Mouse (Mus musculus): ENCODE data around the gene Rcsd1.

Gene Rcsd1

DNA sequence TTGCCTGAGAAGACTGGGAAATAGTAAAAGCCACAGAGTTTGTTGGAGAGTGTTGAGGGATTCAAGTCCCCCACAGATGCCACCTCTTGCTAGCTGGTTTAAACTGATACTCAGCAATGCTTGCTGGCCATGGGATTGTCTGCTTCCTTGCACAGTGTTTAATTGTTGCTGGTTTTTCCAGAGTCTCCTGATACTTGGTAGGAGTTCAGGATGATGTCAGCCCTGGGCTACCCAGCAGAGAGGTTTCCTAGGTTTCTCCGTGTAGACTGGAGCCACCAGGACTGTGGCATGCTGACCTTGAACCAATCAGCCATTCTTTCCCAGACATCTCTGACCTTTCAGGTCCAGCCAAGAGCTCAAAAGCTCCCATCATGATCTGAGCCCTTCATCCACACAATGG lies 17.4 kb upstream of the Rcsd1 start:
- H3K27me3 ChIP-seq (ENCODE audit: control insufficient read depth, insufficient read depth, low read length, poor library complexity, severe bottlenecking), result no peaks in the 10 kb centered on the region
- DNase-seq (ENCODE audit: low read depth, low spot score), result no peak

DNA sequence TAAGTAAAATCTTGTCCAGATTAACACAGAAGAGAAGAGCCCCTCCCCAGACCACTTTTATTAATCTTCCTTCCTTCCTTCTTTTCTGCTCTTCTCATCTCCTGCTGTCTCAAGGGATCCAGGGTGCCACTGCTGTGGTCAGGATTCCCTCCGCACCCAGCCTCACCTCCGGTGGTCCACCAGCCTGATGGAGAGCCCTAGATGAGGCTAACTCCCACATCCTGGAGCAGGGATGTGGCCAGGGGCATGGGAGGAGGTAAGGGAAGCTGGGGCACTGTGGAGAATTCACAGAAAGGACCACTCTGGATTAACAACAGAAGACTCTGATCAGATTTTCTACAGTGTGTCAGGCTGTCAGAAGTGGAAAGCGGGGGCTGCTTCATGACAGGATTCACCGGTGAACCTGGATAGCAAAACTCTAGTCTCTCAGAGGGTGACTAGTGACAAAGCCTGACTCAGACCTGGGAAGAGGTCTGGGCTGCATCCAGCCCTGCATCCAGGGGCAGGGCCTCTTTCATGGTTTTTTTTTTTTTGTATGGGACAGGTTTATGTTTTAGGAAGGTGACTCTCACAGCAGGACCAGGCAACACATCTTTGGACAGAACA lies 15.6 kb upstream of the Rcsd1 start:
- Histone ChIP-seq H3K36me3 (ENCODE audit: control insufficient read depth, insufficient read depth, low read length, poor library complexity, severe bottlenecking) (no peaks in the 10 kb centered on the region), H3K27me3 (ENCODE audit: control insufficient read depth, insufficient read depth, low read length, poor library complexity, severe bottlenecking) (no peaks in the 10 kb centered on the region)
- DNase-seq (ENCODE audit: low read depth, low spot score), result no peak

More for the DNA sequence above, 17.4 kb upstream of the Rcsd1 start:
- H3K36me3 ChIP-seq (ENCODE audit: control insufficient read depth, insufficient read depth, low read length, poor library complexity, severe bottlenecking), result no peaks in the 10 kb centered on the region

DNA sequence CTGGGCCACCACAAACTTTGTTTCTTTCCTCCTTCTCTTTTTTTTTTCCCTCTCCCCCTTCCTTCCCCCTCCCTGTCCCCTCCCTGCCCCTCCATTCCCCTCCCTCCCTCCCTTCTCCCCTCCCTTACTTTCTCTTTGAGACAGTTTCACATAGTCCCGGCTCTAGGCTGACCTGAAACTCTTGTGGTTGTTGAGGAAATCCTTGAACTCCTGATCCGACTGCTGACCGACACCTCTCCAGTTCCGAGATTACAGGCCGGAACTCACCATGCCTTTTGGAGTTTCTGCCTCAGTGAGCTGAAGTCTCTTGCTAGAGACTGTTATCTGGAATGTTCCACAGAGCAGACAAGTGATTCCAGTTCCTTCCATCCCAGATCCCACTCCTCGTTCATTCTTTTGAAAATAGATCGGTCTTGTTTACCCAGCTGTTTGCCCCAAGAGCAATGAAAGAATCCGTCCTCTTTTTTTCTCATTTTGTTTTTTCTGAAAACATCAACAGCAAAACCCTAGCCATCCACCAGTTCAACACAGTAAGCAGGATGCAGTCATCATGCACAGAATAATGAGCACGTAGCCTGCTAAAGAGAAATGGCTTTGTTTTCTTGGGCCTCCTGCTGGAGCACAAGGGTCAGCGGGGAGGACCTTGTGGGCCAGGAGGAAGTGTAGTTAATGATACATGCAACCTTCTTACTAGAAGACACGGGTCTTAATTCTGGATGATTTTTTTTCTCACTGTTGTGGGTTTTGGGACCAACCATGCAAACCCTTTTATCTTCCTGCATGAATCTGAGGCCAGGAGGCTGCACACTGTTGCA lies 14.9 kb upstream of the Rcsd1 start:
- no peaks in the 10 kb centered on the region for H3K27me3 ChIP-seq (ENCODE audit: control insufficient read depth, insufficient read depth, low read length, poor library complexity, severe bottlenecking)
- no peaks in the 10 kb centered on the region for H3K36me3 ChIP-seq (ENCODE audit: control insufficient read depth, insufficient read depth, low read length, poor library complexity, severe bottlenecking)
- DNase-seq (ENCODE audit: low read depth, low spot score), result peak; percentile 28

DNA sequence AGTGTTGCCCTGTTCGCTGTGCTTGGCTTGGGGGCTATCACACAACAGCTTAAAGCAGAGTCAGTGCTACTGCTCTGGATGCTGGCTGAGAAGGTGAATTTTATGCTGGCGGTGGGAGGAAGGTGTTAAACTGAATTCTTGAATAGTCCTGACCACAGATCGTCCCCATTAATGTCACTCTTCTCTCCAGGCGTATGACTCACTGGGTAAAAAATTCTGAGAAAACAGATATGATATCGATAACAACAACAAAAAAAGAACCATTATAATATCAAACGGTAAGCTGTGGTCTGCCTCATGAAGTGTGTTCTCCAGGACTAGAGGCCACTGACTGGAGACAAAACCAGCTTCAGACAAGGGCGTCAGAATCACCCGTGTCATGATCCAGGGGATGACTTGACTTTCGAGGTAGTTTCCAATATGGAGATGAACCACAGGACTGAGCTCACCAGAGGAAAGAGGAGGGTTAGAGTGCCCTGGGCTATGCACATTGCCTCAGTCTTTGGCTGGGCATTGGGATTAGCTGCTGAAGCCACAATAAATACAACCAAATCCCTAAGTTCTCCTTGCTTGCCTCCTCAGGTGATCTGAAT lies 13.1 kb upstream of the Rcsd1 start:
- H3K36me3 ChIP-seq (ENCODE audit: control insufficient read depth, insufficient read depth, low read length, poor library complexity, severe bottlenecking), result no peaks in the 10 kb centered on the region
- DNase-seq (ENCODE audit: low read depth, low spot score), result no peak
- H3K27me3 ChIP-seq (ENCODE audit: control insufficient read depth, insufficient read depth, low read length, poor library complexity, severe bottlenecking), result no peaks in the 10 kb centered on the region

DNA sequence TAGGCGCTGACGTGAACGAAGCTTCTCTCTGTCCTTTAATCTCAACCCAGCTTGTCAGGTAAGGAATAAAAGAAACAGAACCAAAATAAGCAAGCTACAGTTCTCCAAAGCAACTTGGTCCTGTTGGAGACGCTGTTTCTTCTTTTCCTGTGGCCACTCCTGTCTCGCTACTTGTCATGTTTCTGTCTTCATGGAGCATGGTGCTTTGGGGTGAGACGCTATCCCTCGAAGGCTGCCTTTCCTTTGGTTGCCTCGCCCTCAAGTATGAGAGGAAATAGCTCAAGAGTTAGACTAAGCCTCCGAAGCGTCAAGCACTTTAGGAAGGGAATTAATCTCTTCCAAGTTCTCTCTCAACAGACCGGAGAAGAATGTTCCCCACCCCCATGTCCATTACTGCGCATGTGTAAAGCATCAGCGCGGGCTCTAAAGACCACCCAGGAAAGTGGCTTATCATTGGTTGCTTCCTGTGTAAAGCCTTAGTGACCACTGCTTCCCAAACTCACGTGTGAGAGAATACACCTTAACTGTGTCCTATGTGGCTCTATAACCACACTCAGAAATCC lies 9.1 kb upstream of the Rcsd1 start:
- Histone ChIP-seq H3K27me3 (ENCODE audit: control insufficient read depth, insufficient read depth, low read length, poor library complexity, severe bottlenecking) (no peaks in the 10 kb centered on the region), H3K36me3 (ENCODE audit: control insufficient read depth, insufficient read depth, low read length, poor library complexity, severe bottlenecking) (no peaks in the 10 kb centered on the region)
- DNase-seq (ENCODE audit: low read depth, low spot score), result no peak

DNA sequence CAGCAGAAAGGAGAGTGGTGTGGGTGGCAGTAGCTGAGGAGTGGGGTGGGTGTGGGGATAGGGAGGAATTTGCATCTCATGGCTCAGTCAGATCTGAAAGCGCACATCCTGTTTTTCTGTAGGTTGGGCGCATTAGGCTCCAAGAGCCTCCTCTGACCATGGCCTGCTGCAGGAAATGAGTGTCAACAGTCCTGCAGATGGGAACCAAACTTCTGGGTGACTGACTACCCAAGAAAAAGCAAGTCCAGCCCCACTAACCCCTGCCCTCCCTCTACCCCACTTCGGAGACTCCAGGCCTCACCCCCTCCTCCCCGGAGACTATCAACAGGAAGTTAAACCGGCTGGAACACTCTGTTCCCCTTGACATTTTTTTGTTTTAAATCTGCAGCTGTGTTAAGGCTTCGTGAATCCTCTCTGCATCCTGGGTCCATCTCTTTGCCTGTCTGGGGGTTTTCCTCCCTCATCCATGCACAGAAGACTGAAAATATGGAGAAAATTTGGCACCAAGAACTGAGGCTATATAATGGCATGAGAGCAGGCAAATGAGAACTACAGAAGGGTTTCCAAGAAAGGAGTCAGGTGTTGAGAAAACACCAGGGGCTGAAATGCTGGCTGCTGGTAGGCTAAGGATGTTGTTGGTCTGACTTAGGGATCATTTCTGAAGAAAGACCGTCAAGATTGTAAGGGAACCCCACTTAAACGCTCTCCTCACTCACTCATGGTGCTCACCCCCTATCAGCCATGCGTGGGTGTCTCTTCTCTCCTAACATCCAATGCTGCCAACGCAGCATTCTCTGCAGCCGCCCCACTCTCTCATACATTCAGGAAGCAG lies 8.4 kb upstream of the Rcsd1 start:
- peak; percentile 67 for DNase-seq (ENCODE audit: low read depth, low spot score)
- H3K27me3 ChIP-seq (ENCODE audit: control insufficient read depth, insufficient read depth, low read length, poor library complexity, severe bottlenecking), result no peaks in the 10 kb centered on the region
- no peaks in the 10 kb centered on the region for H3K36me3 ChIP-seq (ENCODE audit: control insufficient read depth, insufficient read depth, low read length, poor library complexity, severe bottlenecking)

DNA sequence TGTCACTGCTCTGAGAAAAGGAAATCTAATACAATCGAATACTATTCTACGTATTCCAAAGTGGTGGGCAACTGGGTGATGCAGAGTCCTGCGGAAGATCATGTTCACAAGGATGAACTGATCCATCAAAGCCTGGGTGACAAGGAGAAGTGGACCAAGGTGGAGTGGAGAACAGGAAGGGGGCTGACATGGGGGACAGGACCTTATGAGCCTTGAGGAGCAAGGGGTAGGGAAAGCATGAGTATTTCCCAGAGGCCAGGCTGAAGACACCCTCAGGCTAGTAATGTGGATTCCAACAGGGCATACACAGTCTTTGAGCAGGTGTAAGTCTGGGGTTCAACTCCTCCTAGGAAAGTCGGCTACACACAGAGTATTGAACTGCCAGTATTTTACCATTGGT lies 6.9 kb upstream of the Rcsd1 start:
- H3K27me3 ChIP-seq (ENCODE audit: control insufficient read depth, insufficient read depth, low read length, poor library complexity, severe bottlenecking), result no peaks in the 10 kb centered on the region
- DNase-seq (ENCODE audit: low read depth, low spot score), result no peak
- H3K36me3 ChIP-seq (ENCODE audit: control insufficient read depth, insufficient read depth, low read length, poor library complexity, severe bottlenecking), result no peaks in the 10 kb centered on the region

DNA sequence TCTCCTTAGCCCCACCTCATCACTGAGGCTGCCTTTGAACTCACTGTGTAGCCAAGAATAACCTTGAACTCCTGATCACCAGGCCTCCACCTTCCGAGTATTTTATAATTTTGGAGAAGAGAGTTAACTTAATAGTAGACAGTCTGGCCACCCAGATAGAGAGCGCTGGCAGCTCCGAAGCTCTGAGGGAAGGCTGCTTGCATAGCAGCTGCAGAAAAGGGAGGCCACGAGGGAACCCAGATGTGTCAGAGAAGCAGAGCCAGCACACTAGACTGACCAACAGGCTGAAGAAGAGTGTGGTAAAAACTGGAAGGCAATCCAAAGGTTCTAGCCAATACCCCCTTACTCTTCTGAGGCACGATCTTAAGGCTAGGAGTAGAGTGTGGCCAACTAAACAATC lies 4.2 kb upstream of the Rcsd1 start:
- Histone ChIP-seq H3K36me3 (ENCODE audit: control insufficient read depth, insufficient read depth, low read length, poor library complexity, severe bottlenecking) (no peaks in the 10 kb centered on the region), H3K27me3 (ENCODE audit: control insufficient read depth, insufficient read depth, low read length, poor library complexity, severe bottlenecking) (no peaks in the 10 kb centered on the region)
- DNase-seq (ENCODE audit: low read depth, low spot score), result no peak

DNA sequence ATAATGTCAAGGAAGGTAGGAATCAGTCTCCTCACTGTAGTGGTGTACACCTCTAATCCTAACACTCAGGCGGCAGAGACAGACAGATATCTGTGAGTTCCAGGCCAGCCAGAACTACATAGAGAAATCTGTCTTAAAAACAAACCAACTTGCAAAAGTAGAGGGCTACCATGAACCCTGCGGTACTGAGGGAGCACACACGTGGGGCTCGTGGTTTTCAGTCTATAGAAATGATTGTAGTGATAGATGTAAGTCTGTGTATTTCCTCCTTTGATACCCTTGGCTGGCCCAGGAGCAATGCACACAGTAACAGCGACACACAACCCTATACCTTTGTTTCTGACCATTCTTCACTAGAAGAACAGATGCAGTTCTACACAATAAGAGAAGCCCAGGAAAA lies 2.4 kb upstream of the Rcsd1 start:
- no peak for DNase-seq (ENCODE audit: low read depth, low spot score)
- no peaks in the 10 kb centered on the region for H3K36me3 ChIP-seq (ENCODE audit: control insufficient read depth, insufficient read depth, low read length, poor library complexity, severe bottlenecking)

DNA sequence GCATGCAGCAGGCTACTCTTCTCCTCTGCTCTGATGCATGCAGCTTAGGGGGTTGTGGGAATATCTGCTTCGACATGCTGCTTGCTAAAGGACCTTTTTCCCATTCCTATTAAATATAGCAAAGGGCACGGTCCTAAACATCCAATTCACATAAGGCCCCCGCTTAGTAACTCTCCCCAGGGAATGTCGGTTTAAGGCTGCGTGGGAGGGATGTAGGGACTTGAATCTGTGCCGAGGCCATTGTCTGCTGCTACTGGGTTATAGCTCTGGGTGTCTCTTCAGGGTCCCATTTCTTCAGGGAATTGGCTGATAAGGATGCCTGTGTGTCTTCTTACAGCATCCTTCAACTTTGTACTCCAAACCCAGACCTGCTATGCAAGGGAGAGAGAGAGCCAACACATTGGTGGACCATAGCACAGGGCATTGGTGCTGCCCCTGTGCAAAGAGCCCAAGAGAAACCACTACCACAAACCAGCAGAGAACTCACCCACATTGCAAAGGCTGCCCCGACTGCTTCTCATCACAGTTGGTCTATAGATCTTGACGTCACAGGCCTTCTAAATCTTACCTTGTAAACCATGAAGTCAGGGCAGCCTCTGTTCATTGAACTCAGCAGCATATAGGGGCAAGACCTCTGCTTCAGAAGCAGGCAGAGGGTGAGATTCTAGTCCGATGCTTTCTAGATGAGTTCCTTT lies 724 bp downstream of the Rcsd1 start:
- peak; percentile 52 for DNase-seq (ENCODE audit: low read depth, low spot score)
- no peaks in the 10 kb centered on the region for H3K27me3 ChIP-seq (ENCODE audit: control insufficient read depth, insufficient read depth, low read length, poor library complexity, severe bottlenecking)
- no peaks in the 10 kb centered on the region for H3K36me3 ChIP-seq (ENCODE audit: control insufficient read depth, insufficient read depth, low read length, poor library complexity, severe bottlenecking)

More for the DNA sequence above, 2.4 kb upstream of the Rcsd1 start:
- no peaks in the 10 kb centered on the region for H3K27me3 ChIP-seq (ENCODE audit: control insufficient read depth, insufficient read depth, low read length, poor library complexity, severe bottlenecking)

DNA sequence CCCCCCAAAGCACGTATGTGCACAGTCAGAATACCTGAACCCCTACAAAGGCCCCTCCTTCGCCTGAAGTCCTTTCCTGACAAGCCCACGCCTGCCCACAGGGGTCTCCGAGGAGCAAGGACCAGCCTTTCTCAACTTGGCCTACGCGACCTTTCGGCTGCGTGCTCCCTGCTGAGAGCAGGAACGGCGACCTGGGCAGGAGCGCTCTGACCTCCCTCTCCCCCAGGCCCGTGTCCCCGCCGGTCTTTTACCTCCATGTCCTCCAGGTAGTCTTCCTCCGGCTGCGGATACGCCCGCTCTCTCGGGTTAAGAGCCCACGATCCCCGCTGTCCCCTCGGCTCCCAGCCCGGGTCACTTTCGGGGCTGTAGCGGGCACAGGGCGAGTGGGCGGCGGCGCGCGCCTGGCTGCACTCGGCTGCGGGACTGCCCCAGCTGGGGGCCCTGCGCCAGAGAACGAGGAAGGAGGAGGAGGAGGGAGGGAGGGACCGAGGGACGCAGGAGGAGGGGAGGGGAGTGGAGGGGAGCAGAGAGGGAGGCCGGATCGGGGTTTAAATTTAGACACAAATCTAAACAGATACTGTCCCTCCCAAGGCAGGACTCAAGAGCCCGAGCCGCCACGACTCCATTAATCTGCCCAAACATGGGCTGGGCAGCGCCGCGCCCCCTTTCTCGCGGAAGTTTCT lies 1.8 kb downstream of the Rcsd1 start:
- Histone ChIP-seq H3K27me3 (ENCODE audit: control insufficient read depth, insufficient read depth, low read length, poor library complexity, severe bottlenecking) (no peaks in the 10 kb centered on the region), H3K36me3 (ENCODE audit: control insufficient read depth, insufficient read depth, low read length, poor library complexity, severe bottlenecking) (no peaks in the 10 kb centered on the region)
- peak; percentile 67 for DNase-seq (ENCODE audit: low read depth, low spot score)

DNA sequence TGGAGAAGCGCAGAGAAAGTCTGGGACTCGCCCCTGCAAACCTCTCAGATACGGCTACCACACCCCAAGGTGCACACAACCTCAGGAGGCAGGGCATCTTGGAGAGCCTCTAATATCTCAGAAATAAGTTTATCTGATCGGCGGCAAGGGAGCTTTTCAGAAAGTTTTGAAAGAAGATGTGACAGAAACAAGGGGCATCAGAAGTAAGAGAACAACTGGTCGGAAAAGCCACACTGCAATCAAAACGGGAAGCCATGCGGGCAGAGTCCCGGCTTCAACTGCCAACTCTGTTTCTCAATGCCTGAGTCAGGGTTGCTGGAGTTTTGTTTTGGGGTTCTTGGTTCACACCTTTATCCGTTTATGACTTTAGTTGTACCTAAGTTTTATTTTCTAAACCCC lies 2.3 kb downstream of the Rcsd1 start:
- H3K27me3 ChIP-seq (ENCODE audit: control insufficient read depth, insufficient read depth, low read length, poor library complexity, severe bottlenecking), result no peaks in the 10 kb centered on the region
- no peaks in the 10 kb centered on the region for H3K36me3 ChIP-seq (ENCODE audit: control insufficient read depth, insufficient read depth, low read length, poor library complexity, severe bottlenecking)
- DNase-seq (ENCODE audit: low read depth, low spot score), result peak; percentile 42

DNA sequence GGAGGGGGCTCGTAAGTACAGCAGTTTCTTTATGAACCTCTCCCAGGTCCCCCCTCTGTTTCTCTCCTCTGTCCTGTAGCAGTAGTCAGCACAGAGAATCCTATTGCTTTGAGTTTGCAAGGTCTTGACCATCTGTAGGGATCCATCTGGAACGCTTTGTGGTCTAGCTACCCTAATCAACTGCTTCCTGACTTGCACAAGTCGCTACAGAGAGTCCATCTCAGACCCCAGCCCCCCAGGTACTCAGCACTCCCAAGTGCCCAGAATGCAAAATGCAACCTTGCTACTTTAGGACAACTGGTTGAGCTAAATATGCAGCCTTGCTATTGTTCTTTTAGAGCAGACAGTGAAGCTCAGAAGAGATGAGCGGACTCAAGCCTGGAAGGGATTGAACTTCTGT lies 3.1 kb downstream of the Rcsd1 start:
- Histone ChIP-seq H3K36me3 (ENCODE audit: control insufficient read depth, insufficient read depth, low read length, poor library complexity, severe bottlenecking) (no peaks in the 10 kb centered on the region), H3K27me3 (ENCODE audit: control insufficient read depth, insufficient read depth, low read length, poor library complexity, severe bottlenecking) (no peaks in the 10 kb centered on the region)
- no peak for DNase-seq (ENCODE audit: low read depth, low spot score)
